Mouse (Mus musculus) heart, postnatal 0 days (tissue): ENCODE measurements around the gene Ppm1m. TPM values are rescaled to one million over a fixed set of nuclear protein-coding genes. Genes with fewer than 3 reads are reported as not detected.

ENCODE experiments used
- ATAC-seq: fragments of 200-750 bp; cut with Nextera tagmentation; 2 replicates; pipeline ENCODE4 v1.8.0; 2017; ENCODE audit warnings: low read depth, moderate number of reproducible peaks, moderate library complexity; ENCODE audit not compliant: insufficient read depth
- DNase-seq: peaks from one replicate; pipeline ENCODE4 v3.0.0-alpha.2; 2016; ENCODE audit warnings: low spot score
- H3K27ac ChIP-seq: fragments of 300-500 bp; sonication (generic); 2 replicates; pipeline ENCODE4 v1.5.1; 2014; ENCODE audit warnings: low read depth, mild to moderate bottlenecking
- H3K27me3 ChIP-seq: fragments of 300-500 bp; sonication (generic); 2 replicates; pipeline ENCODE4 v1.6.1; 2014; ENCODE audit warnings: low read length, mixed read lengths; ENCODE audit not compliant: control insufficient read depth, insufficient read depth
- H3K36me3 ChIP-seq: fragments of 300-500 bp; sonication (generic); replicated peaks from 2 replicates; pipeline ENCODE4 v1.6.1; 2014; ENCODE audit warnings: low read length, mixed read lengths; ENCODE audit not compliant: control insufficient read depth, insufficient read depth
- H3K4me1 ChIP-seq: fragments of 300-500 bp; sonication (generic); 2 replicates; pipeline ENCODE4 v1.6.1; 2014; ENCODE audit warnings: antibody characterized with exemption; ENCODE audit not compliant: control insufficient read depth, insufficient read depth
- H3K4me2 ChIP-seq: fragments of 300-500 bp; sonication (generic); 2 replicates; pipeline ENCODE4 v1.6.1; 2014; ENCODE audit warnings: low read depth, mild to moderate bottlenecking, low read length, moderate library complexity
- H3K4me3 ChIP-seq: fragments of 300-500 bp; sonication (generic); 2 replicates; pipeline ENCODE4 v1.5.1; 2014; ENCODE audit warnings: low read depth, low read length
- H3K9ac ChIP-seq: fragments of 300-500 bp; sonication (generic); replicated peaks from 2 replicates; pipeline ENCODE4 v1.6.1; 2014; ENCODE audit warnings: low read depth, low read length, mixed read lengths
- H3K9me3 ChIP-seq: fragments of 300-500 bp; sonication (generic); replicated peaks from 2 replicates; pipeline ENCODE4 v1.6.1; 2016; ENCODE audit warnings: low read length; ENCODE audit not compliant: control insufficient read depth
- CTCF ChIP-seq: IDR thresholded peaks from 2 replicates; pipeline ENCODE4 v1.5.1; 2016; ENCODE audit warnings: antibody characterized with exemption, control low read depth, low read depth
- EP300 ChIP-seq: IDR thresholded peaks from 2 replicates; pipeline ENCODE4 v1.6.1; 2016; ENCODE audit warnings: antibody characterized with exemption, low read depth
- WGBS: fragments of 180-500 bp; shearing (Covaris S2); extraction: QIAGEN DNeasy Blood & Tissue Kit; methylation state at CpG from one replicate; pipeline ENCODE4 v1.1.7; 2014; 5-methylcytosine and 5-hydroxymethylcytosine counted together
- polyA plus RNA-seq: library from polyadenylated mRNA; unstranded; fragments of >200 nt; fragmentation: Nextera tagmentation; extraction: Ambion mirVana; gene quantifications from 2 replicates; pipeline ENCODE4 v1.2.1, GENCODE M21; 2015
- total RNA-seq: library from RNA; depleted of rRNA; stranded (reverse); fragments of >200 nt; gene quantifications from 2 replicates; pipeline ENCODE4 v1.2.3, GENCODE M21; 2014; ENCODE audit warnings: low replicate concordance

Ppm1m gene
- total and polyA plus RNA-seq, 2 experiments from 2014 or later, result 13.1 to 22.8 TPM

DNA sequence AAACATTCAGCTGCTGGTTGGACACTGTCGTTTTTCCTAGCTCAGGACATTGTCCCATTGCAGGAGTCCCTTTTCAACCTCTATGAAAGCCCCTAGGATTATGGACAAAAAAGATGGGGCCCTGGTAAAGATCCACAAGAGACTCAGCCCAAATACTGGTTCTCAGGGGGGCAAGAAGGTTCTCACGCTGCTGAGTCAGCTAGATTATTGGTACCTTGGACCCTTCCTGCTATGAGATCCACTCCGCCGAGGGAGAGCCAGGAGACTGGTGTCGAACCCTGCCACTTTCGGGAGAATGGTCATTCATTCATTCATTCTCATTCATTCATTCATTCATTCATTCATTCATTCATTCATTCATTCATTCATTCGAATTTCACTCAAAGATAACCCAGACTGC, 17.4 kb upstream of the Ppm1m start:
- H3K4me3 ChIP-seq, result no peak overlapping the region
- peaks cover 38% of the 10 kb centered on the region for H3K36me3 ChIP-seq
- WGBS, result 78% methylated on average over 7 of the region's 7 CpGs
- TF ChIP-seq EP300, result no peak
- no peak for TF ChIP-seq CTCF
- ATAC-seq, result no peak
- no peak for DNase-seq
- H3K4me2 ChIP-seq, result no peak overlapping the region
- no peaks in the 10 kb centered on the region for H3K9me3 ChIP-seq
- no peaks in the 10 kb centered on the region for H3K27me3 ChIP-seq
- no peak overlapping the region for H3K27ac ChIP-seq
- no peak overlapping the region for H3K9ac ChIP-seq
- H3K4me1 ChIP-seq, result no peaks in the 10 kb centered on the region

DNA sequence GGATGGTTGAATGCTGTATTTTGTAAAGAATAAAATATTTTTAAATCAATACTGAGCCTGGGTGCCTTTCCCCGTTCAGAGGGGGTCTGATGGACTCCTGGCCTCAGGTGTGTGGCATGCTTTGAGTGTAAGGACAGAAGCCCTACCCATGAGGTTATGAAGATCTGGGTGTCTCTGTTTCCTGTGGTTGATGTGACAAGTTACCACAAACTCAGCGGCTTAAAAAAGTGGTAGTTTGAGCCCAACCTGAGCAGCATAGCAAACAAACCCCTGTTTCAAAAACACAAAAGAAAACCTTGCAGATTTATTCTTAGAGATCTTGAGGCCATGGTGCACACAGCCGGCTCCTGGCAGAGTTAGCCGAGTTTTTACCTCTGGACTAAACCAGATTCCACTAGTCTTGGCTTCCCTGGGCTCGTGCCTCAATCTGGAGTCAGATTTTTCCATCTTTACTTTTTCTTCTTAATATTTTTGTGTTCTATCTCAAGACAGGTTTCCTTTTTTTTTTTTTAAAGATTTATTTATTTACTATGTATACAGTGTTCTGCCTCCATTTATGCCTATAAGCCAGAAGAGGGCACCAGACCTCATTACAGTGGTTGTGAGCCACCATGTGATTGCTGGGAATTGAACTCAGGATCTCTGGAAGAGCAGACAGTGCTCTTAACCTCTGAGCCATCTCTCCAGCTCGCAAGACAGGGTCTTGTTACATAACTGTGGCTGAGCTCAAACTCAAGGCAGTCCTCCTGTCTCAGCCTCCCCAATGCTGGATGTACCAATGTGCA, 16.0 kb upstream of the Ppm1m start:
- no peak for TF ChIP-seq EP300
- no peak for TF ChIP-seq CTCF
- DNase-seq (no peak), ATAC-seq (no peak)
- 85% methylated on average over 6 of the region's 6 CpGs for WGBS
- H3K36me3 ChIP-seq, result peaks cover 38% of the 10 kb centered on the region
- H3K27ac ChIP-seq, result no peak overlapping the region
- H3K9ac ChIP-seq, result no peak overlapping the region
- H3K4me3 ChIP-seq, result no peak overlapping the region
- no peak overlapping the region for H3K4me2 ChIP-seq
- H3K4me1 ChIP-seq, result no peaks in the 10 kb centered on the region
- H3K9me3 ChIP-seq, result no peaks in the 10 kb centered on the region
- no peaks in the 10 kb centered on the region for H3K27me3 ChIP-seq

DNA sequence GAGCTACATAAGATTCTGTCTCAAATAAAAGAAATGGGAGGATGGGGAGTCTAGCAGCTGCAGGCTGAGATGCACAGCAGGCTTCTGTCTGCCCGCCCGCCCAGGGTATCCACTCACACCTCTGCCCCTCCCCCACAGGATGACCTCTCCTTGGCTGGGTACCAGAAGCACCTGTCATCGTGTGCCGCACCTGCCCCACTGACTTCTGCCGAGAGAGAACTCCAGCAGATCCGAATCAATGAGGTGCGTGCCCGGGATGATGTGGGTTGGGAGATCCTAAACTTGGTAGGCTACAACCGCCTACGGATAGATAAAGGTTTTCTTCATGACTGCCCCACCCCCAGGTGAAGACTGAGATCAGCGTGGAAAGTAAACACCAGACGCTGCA, 13.0 kb upstream of the Ppm1m start:
- Histone ChIP-seq H3K9me3 (no peaks in the 10 kb centered on the region), H3K4me3 (no peak overlapping the region), H3K4me1 (peaks cover 5% of the 10 kb centered on the region; the same call in 1 of the 2 replicates), H3K36me3 (peaks cover 38% of the 10 kb centered on the region), H3K4me2 (no peak overlapping the region), H3K9ac (no peak overlapping the region), H3K27ac (no peak overlapping the region), H3K27me3 (no peaks in the 10 kb centered on the region)
- DNase-seq, result no peak
- TF ChIP-seq EP300 (no peak), CTCF (no peak)
- no peak for ATAC-seq
- 74% methylated on average over 12 of the region's 12 CpGs for WGBS

DNA sequence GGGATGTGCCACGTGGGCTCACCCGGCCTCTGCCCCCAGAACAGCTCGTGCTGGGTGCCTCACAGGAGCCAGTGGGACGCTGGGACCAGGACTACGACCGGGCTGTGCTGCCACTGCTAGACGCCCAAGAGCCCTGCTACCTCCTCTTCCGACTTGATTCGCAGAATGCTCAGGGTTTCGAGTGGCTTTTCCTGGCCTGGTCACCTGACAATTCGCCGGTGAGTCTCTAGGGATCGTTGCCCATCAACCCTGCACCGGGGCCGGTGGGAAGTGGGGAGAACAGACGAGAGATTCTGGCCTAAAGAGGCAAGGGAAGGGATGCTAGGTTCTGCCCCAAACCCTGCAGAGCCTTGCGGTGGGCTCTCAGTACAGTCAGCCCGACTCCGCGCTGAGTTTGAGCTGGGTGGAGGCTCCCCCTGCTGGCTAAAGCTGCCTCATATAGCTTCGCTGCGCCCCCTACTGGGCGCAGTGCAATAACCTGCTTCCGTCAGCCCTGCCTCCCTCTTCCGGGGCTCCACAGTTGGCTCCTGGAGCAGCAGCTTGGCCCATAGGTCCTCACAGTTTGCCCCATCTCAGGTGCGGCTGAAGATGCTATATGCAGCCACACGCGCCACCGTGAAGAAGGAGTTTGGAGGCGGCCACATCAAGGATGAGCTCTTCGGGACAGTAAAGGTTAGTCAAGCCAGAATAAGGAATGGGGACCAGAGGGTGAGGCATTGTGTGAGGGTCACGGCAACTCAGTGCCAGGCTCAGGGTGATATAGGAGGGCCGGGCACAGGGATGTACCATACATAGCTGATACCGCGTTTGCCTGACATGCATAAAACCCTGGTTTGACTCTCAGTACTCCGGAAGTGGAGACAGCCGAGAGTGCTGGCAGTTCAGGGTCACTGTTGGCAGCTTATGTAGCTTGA, 12.4 kb upstream of the Ppm1m start:
- peak overlapping the region; percentile 5; the same call in 1 of the 2 replicates for H3K4me3 ChIP-seq
- WGBS, result 22% methylated on average over 37 of the region's 37 CpGs
- DNase-seq, result peak; percentile 87
- H3K27me3 ChIP-seq, result no peaks in the 10 kb centered on the region
- peak overlapping the region; percentile 54 for H3K4me2 ChIP-seq
- H3K4me1 ChIP-seq, result peaks cover 10% of the 10 kb centered on the region
- peak overlapping the region; percentile 48 for H3K27ac ChIP-seq
- 0 out of 2 replicates have a peak overlapping the region, but pooled peaks have one; percentile 15 for H3K9ac ChIP-seq
- peak; percentile 85 for ATAC-seq
- peaks cover 38% of the 10 kb centered on the region for H3K36me3 ChIP-seq
- peak; percentile 100 for TF ChIP-seq CTCF
- TF ChIP-seq EP300, result no peak
- H3K9me3 ChIP-seq, result no peaks in the 10 kb centered on the region

DNA sequence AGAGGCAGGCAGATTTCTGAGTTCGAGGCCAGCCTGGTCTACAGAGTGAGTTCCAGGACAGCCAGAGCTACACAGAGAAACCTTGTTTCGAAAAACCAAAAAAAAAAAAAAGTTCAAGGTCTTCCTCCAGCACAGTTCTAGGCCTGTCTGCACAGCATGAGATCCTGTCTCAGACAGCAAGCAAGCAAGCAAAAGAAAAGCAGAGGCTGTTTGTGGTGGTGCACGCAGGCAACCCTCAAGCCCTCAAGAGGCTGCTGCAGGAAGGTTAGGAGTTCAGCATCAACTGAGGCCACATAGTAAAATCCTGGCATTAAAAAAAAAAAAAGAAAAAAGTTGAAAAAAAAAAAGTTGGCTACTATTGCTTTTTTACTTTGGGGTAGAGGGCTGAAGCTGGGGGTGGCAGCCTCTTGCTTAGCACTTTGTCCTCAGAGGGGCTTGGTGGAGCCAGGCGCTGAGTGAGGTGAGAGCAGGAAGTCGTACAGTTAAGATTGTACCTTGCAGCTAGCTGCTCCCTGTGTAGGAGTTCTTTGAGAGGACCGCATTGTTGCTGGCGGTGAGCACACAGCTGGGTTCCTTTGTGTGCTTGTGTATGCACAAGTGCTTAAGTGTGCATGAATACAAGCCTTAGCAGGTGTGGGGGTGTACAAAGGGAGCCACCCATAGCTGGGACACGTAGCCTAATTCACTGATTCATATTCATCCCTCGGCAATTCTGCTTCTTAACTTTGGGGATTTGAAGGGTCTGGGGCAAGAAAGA, 11.5 kb upstream of the Ppm1m start:
- H3K27ac ChIP-seq, result peak overlapping the region; percentile 48
- ATAC-seq, result no peak
- DNase-seq, result no peak
- peaks cover 19% of the 10 kb centered on the region for H3K4me1 ChIP-seq
- H3K4me2 ChIP-seq, result peak overlapping the region; percentile 54
- no peaks in the 10 kb centered on the region for H3K27me3 ChIP-seq
- H3K36me3 ChIP-seq, result peaks cover 33% of the 10 kb centered on the region
- 73% methylated on average over 9 of the region's 9 CpGs for WGBS
- no peak overlapping the region for H3K9ac ChIP-seq
- H3K4me3 ChIP-seq, result no peak overlapping the region
- H3K9me3 ChIP-seq, result no peaks in the 10 kb centered on the region
- TF ChIP-seq CTCF (no peak), EP300 (no peak)
